Mouse (Mus musculus): ENCODE measurements around the gene Erp27.

Erp27 gene

GRCm38 (mm10) chr6:136938331-136939126 lies 16.5 kb upstream of the Erp27 start:
- DNase-seq, result peak; percentile 39 to 54

DNA sequence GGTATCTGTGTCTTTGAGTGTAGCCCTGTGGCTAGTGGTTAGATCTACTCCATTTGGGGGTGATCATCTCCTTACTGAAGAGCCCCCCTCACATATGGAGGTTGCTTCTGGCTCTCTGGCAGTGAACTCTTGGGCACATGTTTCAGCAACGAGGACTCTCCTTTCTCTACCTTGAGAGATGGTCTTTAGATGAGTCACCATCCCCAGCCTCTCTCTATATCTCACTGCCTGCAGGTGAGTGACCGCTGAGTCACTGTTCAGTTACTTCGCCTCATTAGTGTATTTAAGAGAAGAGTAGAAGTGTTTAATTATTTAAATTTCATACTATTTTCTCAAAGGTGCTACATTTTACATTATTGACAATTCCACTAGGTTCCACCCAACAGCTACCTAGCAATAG lies 15.1 kb upstream of the Erp27 start:
- DNase-seq, result no peak

DNA sequence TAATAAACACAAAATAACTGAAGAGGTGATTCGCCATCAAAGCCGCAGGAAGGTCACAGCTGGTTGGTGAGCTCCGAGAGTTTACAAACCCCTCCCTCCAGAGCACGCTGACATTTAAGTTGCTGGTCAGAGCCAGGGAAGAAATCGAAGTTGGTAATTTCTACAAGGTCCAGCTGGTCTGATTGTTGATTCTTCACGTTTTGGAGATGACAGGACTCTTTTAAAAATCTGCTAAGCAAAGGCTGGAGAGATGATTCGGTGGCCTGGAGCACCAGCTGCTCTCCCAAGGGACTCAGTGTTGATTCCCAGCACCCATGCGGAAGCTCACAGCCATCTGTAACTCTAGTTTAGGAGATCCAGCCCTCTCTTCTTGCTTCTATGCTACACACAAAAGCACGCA lies 14.4 kb upstream of the Erp27 start:
- no peak for DNase-seq

- no peak for DNase-seq
These were observed 13.3 kb upstream of the Erp27 start for GRCm38 (mm10) chr6:136935233-136935632.

DNA sequence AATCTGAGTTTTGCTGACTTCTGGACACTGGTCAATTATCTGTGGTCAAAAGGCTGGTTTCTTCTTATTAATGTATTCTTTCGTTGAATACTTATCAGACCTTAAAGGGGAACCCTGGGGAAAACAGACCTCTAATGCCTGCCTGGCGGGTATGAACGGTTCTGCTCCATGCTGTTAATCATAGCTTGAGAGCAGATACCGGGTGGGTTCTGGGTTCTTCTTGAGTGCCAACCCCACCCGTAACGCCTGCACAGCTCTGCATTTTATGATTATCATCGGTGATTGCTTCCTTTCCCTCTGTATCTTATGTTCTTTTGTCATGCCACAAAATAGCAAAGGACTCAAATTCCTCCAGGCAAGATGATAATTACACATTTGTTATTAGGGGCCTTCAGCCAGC lies 12.1 kb upstream of the Erp27 start:
- no peak for DNase-seq

DNA sequence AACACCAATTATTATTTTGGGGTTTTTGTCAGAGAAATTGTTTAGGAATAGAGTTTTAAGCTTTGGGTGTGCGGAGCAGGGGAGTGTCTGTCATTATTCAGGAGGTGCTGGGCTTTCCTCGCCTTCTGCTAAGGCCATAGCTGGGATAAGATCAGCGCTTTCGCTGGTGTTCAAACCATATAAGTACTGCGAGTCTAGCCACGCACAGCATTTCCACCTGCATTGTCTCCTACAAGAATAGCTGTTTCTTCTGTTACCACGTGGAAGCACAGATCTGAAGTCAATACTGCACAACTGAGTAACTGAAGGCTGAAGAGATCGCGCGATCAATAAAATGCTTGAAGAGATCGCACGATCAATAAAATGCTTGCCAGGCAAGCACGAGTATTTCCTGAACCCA lies 9.3 kb upstream of the Erp27 start:
- no peak for DNase-seq

DNA sequence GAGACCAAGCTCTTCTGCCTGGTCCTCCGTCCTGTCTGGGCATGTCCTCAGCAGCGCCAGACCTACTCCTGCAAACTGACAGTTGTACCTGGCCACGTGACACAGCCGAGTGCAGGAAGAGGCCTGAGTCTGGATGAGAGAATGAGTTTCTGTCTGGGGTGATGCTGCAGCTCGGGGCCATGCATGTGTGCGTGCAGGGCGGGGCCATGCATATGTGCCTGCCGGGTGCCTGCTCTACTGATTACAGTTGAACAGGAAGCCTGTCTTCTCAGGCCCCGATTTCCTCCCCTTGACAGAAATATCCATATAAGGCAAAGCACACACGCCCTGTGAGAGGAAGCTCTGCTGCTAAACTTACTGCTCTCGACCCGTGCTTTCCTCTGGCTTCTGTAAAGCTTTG lies 8.7 kb upstream of the Erp27 start:
- DNase-seq, result peak; percentile 52 to 76

DNA sequence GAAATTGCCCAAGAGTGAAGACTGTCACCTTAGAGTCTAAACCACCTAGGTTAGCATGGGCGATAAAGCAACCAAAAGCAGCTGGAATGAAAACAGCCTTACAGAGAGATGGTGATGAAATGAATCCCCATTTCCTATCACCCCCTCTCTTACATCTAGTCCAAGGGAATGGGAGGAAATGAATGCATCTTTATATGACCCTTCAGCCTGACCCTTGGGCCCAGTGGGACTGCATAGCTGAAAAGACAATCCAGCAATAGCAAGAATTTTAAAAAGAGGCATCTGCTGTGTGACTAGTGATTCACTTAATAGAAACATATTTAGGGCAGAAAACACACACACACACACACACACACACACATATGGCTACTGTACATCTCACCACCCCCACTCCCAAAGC lies 5.6 kb upstream of the Erp27 start:
- DNase-seq, result peak in 1 of 2 experiments; percentile 38

- DNase-seq, result no peak
These were observed 3.1 kb upstream of the Erp27 start for GRCm38 (mm10) chr6:136925049-136925448.

GRCm38 (mm10) chr6:136923532-136923931 lies 1.6 kb upstream of the Erp27 start, which contains the start of gene Pde6h:
Pde6h (plus strand) TSS chr6:136923832.
- DNase-seq, result no peak

DNA sequence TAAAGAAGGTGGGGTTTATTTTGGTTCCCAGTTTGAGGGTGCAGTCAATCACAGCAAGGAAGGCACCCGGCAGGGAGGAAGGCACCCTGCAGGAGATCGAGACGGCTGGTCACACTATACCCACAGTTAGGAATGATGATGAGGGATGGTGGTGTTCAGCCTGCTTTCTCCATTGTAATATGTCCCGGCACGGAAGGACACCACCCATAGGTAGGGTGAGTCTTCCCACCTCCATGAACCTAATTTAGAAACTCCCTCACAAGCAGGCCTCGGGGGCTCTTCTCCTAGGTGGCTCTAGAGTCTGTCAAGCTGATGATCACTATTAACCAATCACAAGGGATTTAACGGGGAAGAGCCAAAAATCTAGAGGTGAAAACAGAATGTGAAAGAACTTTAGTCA lies 891 bp upstream of the Erp27 start:
- DNase-seq, result no peak

DNA sequence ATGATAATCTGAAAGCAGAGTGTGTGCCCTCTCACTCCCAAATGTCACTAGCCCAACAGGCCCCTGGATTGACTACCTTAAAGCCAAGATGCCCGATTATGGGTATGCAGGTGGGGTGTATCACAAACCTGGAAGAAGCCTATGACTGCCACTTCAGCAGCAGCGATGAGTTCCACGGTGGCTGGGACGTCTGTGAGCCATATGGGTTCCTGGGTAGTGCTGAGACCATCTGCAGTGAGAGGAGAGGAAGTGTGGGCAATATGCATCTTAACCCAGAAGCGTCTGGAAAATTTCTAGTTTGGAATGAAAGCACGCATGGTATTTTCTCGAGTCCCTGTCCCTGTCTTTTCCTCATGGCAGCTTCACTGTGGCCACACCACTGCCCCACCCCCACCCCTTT lies 379 bp downstream of the Erp27 start:
- DNase-seq, result no peak

GRCm38 (mm10) chr6:136920320-136921257 lies 1.4 kb downstream of the Erp27 start:
- peak; percentile 58 to 91 for DNase-seq

- no peak for DNase-seq
These were observed 4.1 kb downstream of the Erp27 start for GRCm38 (mm10) chr6:136917885-136918284.

GRCm38 (mm10) chr6:136915721-136916395 lies 6.1 kb downstream of the Erp27 start:
- peak in 1 of 2 experiments; percentile 27 for DNase-seq

DNA sequence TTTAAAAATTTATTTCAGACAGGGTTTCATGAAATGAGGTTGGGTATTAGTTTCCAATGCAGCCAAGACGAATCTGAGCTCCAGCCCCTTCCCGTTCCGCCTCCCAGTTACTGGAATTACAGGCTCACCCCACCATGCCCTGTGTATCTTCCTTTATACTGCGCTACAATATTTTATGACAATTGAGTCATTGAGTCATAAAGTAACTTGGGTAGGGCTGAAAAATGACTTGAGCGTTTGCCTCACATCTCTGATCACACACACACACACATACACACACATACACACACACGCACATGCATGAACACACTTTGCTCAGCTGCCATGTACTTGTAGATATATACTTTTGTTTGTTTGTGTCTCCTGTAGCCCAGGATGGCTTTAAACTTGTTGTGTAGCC lies 7.7 kb downstream of the Erp27 start:
- DNase-seq, result no peak

- peak; percentile 50 to 65 for DNase-seq
These were observed 8.4 kb downstream of the Erp27 start for GRCm38 (mm10) chr6:136913384-136914126.

- DNase-seq, result no peak
These were observed 9.2 kb downstream of the Erp27 start for GRCm38 (mm10) chr6:136912751-136913265.

DNA sequence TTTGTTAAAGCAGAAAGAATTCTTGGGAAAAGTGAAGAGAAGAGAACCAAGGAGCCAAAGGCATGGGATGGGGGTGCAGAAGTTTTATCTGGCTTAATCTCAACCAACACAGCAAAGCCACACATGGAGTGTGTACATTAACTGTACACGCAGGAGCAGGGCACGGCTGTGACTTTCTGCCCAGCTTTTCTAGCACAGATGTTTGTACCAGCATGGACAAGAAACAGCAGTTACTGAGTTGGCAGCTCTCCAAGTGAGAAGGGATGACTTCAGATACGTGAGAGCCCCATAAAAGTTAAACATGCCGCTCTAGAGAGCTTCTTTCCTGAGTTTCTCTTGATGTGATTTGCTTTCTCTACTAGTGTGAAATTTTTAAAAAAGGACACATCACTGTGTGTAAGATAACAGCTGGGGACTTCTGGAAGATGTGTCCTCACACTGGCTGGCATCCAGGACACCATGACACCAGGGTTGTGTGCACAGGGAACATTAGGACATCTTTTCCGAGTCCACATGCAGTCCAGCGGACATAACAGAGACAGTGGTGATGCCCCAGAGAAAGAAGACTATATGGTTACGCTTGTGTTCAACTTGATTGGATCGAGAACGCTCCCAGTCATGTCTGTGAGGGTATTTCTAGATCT lies 11.6 kb downstream of the Erp27 start:
- peak; percentile 38 to 55 for DNase-seq

- DNase-seq, result peak; percentile 20 to 60
These were observed 15.1 kb downstream of the Erp27 start for GRCm38 (mm10) chr6:136906937-136907293.

DNA sequence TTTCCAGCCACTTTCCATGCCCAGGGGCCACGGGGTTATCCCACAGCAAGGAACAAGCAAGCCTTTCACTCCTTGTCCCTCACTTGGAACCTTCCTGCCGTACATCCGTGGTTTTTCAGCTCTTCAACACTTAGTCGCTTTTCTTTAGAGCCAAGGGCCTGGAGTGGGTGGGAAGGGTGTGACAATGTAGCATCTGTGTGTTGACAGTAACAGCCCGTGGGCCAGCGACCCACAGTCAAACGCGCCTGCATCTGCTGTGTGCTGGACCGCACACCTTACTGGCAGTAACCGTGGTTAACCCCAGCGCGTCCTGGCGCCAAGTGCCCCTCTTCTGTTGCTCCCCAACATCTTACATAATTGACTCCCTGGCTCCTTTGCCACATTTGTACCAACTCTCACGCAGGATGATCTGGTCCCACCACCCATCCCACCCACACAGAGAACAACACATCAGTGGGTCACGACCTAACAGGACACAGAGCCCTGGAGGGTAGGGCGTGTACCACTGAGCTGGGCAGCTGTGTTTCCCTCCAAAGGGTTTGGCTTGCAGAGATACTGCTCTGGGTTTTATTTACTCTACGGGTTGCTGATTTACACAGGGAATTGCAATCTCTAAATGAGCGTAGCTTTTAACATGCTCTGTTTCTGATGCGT lies 15.6 kb downstream of the Erp27 start:
- DNase-seq, result peak in 1 of 2 experiments; percentile 34

Data from kidney, postnatal 25 days (tissue).